Mouse (Mus musculus) midbrain, postnatal 0 days (tissue): ENCODE data around the gene Hist2h2aa2. TPM values are rescaled to one million over a fixed set of nuclear protein-coding genes. Genes with fewer than 3 reads are reported as not detected.
"Not testable (repeated sequence)": the region's sequence is repeated elsewhere in the genome, so short reads cannot be mapped to it uniquely, and the experiment has no call there.

Experiments used
- ATAC-seq: fragments of 200-750 bp; cut with Nextera tagmentation; 2 replicates; pipeline ENCODE4 v1.8.0; 2017; ENCODE audit warnings: moderate number of reproducible peaks, mild to moderate bottlenecking, moderate TSS enrichment, moderate library complexity; ENCODE audit not compliant: low FRiP score
- DNase-seq: peaks from one replicate; pipeline ENCODE4 v3.0.0-alpha.2; 2015; ENCODE audit warnings: low spot score
- H3K27ac ChIP-seq: fragments of 300-500 bp; sonication (generic); 2 replicates; pipeline ENCODE4 v1.5.1; 2014; ENCODE audit warnings: low read depth, mild to moderate bottlenecking, low read length, mixed read lengths
- H3K27me3 ChIP-seq: fragments of 300-500 bp; sonication (generic); 2 replicates; pipeline ENCODE4 v1.6.1; 2014; ENCODE audit warnings: low read length, control low read depth, mixed read lengths; ENCODE audit not compliant: insufficient read depth
- H3K36me3 ChIP-seq: fragments of 300-500 bp; sonication (generic); 2 replicates; pipeline ENCODE4 v1.6.1; 2014; ENCODE audit warnings: low read length, control low read depth, mixed read lengths; ENCODE audit not compliant: insufficient read depth
- H3K4me1 ChIP-seq: fragments of 300-500 bp; sonication (generic); 2 replicates; pipeline ENCODE4 v1.6.1; 2014; ENCODE audit warnings: mild to moderate bottlenecking, control low read depth, antibody characterized with exemption, low read length, mixed read lengths; ENCODE audit not compliant: insufficient read depth
- H3K4me2 ChIP-seq: fragments of 300-500 bp; sonication (generic); 2 replicates; pipeline ENCODE4 v1.6.1; 2014; ENCODE audit warnings: low read depth, mild to moderate bottlenecking, low read length, mixed read lengths; ENCODE audit not compliant: poor library complexity, severe bottlenecking
- H3K4me3 ChIP-seq: fragments of 300-500 bp; sonication (generic); 2 replicates; pipeline ENCODE4 v1.5.1; 2014; ENCODE audit warnings: low read depth, mild to moderate bottlenecking, low read length, moderate library complexity
- H3K9ac ChIP-seq: fragments of 300-500 bp; sonication (generic); replicated peaks from 2 replicates; pipeline ENCODE4 v1.6.1; 2014; ENCODE audit warnings: mild to moderate bottlenecking, low read length, moderate library complexity, mixed read lengths; ENCODE audit not compliant: poor library complexity, severe bottlenecking
- H3K9me3 ChIP-seq: fragments of 300-500 bp; sonication (generic); 2 replicates; pipeline ENCODE4 v1.6.1; 2016; ENCODE audit warnings: low read length, control low read depth
- CTCF ChIP-seq: IDR thresholded peaks from 2 replicates; pipeline ENCODE4 v1.5.1; 2016; ENCODE audit warnings: antibody characterized with exemption, mild to moderate bottlenecking
- WGBS: fragments of 180-500 bp; shearing (Covaris S2); extraction: QIAGEN DNeasy Blood & Tissue Kit; methylation state at CpG from one replicate; pipeline ENCODE4 v1.1.7; 2014; 5-methylcytosine and 5-hydroxymethylcytosine counted together
- polyA plus RNA-seq: library from polyadenylated mRNA; unstranded; fragments of >200 nt; fragmentation: Nextera tagmentation; extraction: Ambion mirVana; gene quantifications from 2 replicates; pipeline ENCODE4 v1.2.1, GENCODE M21; 2015
- total RNA-seq: library from RNA; depleted of rRNA; stranded (reverse); fragments of >200 nt; gene quantifications from 2 replicates; pipeline ENCODE4 v1.2.3, GENCODE M21; 2014

Gene Hist2h2aa2
- total and polyA plus RNA-seq, 2 experiments from 2014 or later, result 45.6 to 1,403 TPM

DNA sequence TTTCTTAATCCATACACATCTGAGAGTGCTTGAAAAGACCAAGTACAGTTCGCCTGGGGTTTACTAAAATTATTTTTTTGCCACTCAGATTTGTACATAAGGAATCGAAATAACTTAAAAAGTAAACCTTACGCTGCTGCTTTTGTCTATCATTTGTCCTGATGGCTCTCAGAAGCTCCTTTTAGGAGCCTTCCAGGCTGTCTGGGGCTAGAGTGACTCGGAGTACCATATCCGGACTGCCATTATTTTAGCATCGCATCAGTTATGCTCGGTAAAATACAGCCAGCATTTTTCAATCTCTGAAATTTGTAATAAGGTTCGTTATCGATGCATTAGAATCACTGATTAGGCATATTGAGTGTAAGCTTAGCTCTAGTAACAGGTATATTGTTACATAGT lies 722 bp upstream of the Hist2h2aa2 start:
- Histone ChIP-seq H3K36me3 (no peaks in the 10 kb centered on the region), H3K9ac (0 out of 2 replicates have a peak overlapping the region, but pooled peaks have one; percentile 29), H3K27me3 (no peaks in the 10 kb centered on the region), H3K27ac (peak overlapping the region; percentile 63), H3K4me1 (0 out of 2 replicates have a peak, but pooled peaks cover 7% of the 10 kb centered on the region), H3K4me2 (peak overlapping the region; percentile 42), H3K9me3 (no peaks in the 10 kb centered on the region), H3K4me3 (peak overlapping the region; percentile 20; the same call in 1 of the 2 replicates)
- 75% methylated on average over 9 of the region's 9 CpGs for WGBS
- TF ChIP-seq CTCF, result no peak
- ATAC-seq, result no peak
- DNase-seq, result no peak

DNA sequence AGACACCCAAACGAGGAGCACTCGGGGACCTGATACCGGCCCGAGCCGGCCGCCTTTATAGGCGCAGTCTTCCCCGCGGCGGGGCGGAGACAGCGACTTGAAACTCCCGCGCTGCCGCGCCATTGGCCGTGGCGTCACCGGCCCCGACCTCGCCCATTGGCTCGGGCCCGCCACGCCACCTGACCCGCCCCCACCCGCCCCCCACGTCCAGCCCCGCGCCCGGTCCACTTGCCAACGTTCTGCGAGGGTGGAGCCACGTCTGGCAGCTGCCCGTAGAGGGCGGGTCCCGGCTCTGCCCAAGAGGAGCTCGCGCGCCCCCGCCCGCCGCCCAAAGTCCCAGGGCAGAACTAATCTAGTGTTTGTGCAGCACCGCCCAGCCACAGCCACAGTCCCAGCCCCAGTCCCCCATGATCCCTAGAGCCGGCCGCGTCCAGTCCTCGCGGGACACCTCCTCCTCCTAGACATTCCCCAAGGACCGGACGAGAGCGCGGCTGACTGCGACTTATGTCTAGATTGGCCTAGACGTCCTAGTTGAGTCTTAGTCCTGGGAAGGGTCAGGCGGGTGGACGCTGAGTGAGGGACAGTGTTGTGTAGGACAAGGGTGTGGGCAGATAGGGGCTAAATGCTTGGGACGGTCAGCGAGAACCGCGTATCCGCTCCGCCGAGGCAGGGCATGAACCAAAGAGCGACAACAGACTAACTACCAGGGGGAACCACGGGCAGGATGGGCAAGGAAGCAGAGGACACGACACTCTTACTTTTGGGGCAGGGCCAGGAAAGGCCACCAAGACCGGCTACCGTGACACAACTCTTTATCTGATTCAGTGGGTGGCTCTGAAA lies 902 bp downstream of the Hist2h2aa2 start, which contains the start of gene Hist2h3c2:
Hist2h3c2 (minus strand) TSS at position 174 of the 840 bp plus-strand sequence.
- H3K9me3 ChIP-seq, H3K36me3 ChIP-seq, H3K27me3 ChIP-seq, H3K4me1 ChIP-seq, H3K27ac ChIP-seq, DNase-seq, H3K9ac ChIP-seq: not testable (repeated sequence)
- peak; percentile 89 for ATAC-seq
- Histone ChIP-seq H3K4me2 (peak within 1 kb of the TSS; percentile 42), H3K4me3 (peak within 1 kb of the TSS; percentile 23)
- WGBS, result 0% methylated on average over 10 of the region's 68 CpGs

DNA sequence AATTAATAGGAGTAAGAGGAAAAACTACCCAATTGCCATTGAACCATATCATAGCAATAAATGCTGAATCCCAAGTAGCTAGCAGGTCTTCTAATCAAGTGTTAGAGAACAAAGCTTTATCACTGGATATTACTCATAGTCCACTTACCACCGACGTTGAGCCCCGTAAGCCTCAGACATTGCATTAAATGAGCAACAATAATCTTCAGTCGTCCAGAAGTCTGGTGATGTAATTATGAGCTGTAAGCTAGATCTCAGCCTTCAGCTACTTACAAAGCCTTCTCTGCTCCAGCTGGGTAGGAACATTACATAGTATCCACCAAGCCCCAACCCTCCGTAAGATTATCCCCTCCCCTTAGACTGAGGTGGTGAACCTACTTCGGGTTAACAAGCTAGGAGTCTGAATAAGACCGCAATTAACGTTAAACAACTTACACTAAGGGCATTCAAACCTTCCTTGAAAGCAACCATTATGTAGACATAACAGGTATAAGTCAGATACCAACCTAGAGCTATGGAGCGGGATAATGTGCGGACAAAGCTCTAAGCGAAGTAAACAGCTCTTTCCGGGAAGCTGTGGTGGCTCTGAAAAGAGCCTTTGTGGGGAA lies 2.1 kb downstream of the Hist2h2aa2 start:
- no peak overlapping the region for H3K27ac ChIP-seq
- no peak for DNase-seq
- no peaks in the 10 kb centered on the region for H3K36me3 ChIP-seq
- no peaks in the 10 kb centered on the region for H3K9me3 ChIP-seq
- no peaks in the 10 kb centered on the region for H3K4me1 ChIP-seq
- H3K27me3 ChIP-seq, result no peaks in the 10 kb centered on the region
- no peak for TF ChIP-seq CTCF
- H3K9ac ChIP-seq, result no peak overlapping the region
- WGBS, result 3% methylated on average over 12 of the region's 12 CpGs
- H3K4me2 ChIP-seq, result peak overlapping the region; percentile 42
- H3K4me3 ChIP-seq, result peak overlapping the region; percentile 23
- no peak for ATAC-seq

DNA sequence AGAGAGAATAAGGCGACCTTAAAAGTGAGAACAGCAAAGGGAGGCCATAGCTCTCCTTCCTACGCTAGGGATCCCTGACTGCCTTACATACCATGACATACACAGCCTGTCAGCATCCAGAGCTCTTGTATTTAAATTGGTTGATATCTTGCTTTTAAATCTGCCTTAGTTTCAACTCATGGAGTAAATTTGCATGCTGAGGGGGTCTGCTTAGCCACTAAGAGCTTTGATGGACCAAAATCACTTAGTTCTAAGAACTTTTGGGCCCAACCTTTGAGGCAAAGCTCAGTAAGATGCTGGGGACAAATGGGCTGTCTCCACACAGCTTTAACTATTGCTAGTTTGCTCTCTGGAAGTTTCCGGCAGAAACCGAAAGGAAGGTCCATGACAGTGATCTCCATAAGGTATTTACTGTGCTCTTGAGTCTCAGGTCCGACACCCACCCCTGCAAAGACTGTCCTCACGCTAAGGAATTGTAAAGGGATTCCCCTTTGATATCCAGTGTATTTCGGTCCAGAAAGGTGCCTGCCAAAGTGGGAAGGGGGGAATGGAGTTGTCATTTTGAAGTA lies 2.7 kb downstream of the Hist2h2aa2 start:
- no peaks in the 10 kb centered on the region for H3K9me3 ChIP-seq
- 25% methylated on average over 7 of the region's 7 CpGs for WGBS
- H3K27me3 ChIP-seq, result no peaks in the 10 kb centered on the region
- H3K4me2 ChIP-seq, result peak overlapping the region; percentile 42; the same call in 1 of the 2 replicates
- H3K4me1 ChIP-seq, result no peaks in the 10 kb centered on the region
- H3K9ac ChIP-seq, result no peak overlapping the region
- TF ChIP-seq CTCF, result no peak
- DNase-seq, result no peak
- H3K27ac ChIP-seq, result no peak overlapping the region
- no peaks in the 10 kb centered on the region for H3K36me3 ChIP-seq
- no peak for ATAC-seq
- H3K4me3 ChIP-seq, result peak overlapping the region; percentile 23; the same call in 1 of the 2 replicates

GRCm38 (mm10) chr3:96236834-96237334 lies 3.2 kb downstream of the Hist2h2aa2 start:
- no peak overlapping the region for H3K4me2 ChIP-seq
- DNase-seq (no peak), ATAC-seq (no peak)
- WGBS, result 88% methylated on average over 4 of the region's 4 CpGs
- no peak overlapping the region for H3K27ac ChIP-seq
- no peak for TF ChIP-seq CTCF
- no peak overlapping the region for H3K4me3 ChIP-seq
- H3K9me3 ChIP-seq, result no peaks in the 10 kb centered on the region
- no peaks in the 10 kb centered on the region for H3K27me3 ChIP-seq
- no peaks in the 10 kb centered on the region for H3K36me3 ChIP-seq
- no peaks in the 10 kb centered on the region for H3K4me1 ChIP-seq
- no peak overlapping the region for H3K9ac ChIP-seq
